Mouse (Mus musculus) liver, embryonic 14.5 days (tissue): ENCODE data around the gene Cdc34. TPM values are rescaled to one million over a fixed set of nuclear protein-coding genes. Genes with fewer than 3 reads are reported as not detected.

ENCODE experiments used
- ATAC-seq: fragments of 200-750 bp; cut with Nextera tagmentation; 2 replicates; pipeline ENCODE4 v1.8.0; 2017; ENCODE audit warnings: moderate number of reproducible peaks, mild to moderate bottlenecking, moderate library complexity; ENCODE audit not compliant: insufficient read depth
- DNase-seq, 3 experiments: peaks; one replicate each; pipeline ENCODE4 v3.0.0-alpha.2; 2012 to 2013; ENCODE audit warnings: low read depth in 3 of 3, low spot score in 3 of 3
- H3K27ac ChIP-seq: fragments of 300-500 bp; sonication (generic); 2 replicates; pipeline ENCODE4 v1.5.1; 2014; ENCODE audit warnings: moderate library complexity, mild to moderate bottlenecking, control low read depth, inconsistent platforms
- H3K27me3 ChIP-seq: fragments of 300-500 bp; sonication (generic); 2 replicates; pipeline ENCODE4 v1.6.1; 2014; ENCODE audit warnings: mild to moderate bottlenecking, low read length, moderate library complexity; ENCODE audit not compliant: control insufficient read depth, insufficient read depth
- H3K36me3 ChIP-seq: fragments of 300-500 bp; sonication (generic); replicated peaks from 2 replicates; pipeline ENCODE4 v1.6.1; 2014; ENCODE audit warnings: low read depth; ENCODE audit not compliant: control insufficient read depth, insufficient read depth
- H3K4me1 ChIP-seq, 2 experiments: fragments of 200-500 bp in 1 of 2; fragments of 300-500 bp in 1 of 2; sonication (generic) in 1 of 2; replicated peaks; 2 replicates each; pipeline ENCODE4 v1.6.1; 2012 to 2014; ENCODE audit warnings: antibody characterized with exemption in 1 of 2, inconsistent platforms in 1 of 2, low read length in 1 of 2; ENCODE audit not compliant: control insufficient read depth in 2 of 2, insufficient read depth in 2 of 2
- H3K4me2 ChIP-seq: fragments of 300-500 bp; sonication (generic); 2 replicates; pipeline ENCODE4 v1.6.1; 2014; ENCODE audit warnings: low read depth, mild to moderate bottlenecking, control low read depth, moderate library complexity
- H3K4me3 ChIP-seq, 2 experiments: fragments of 200-500 bp in 1 of 2; fragments of 300-500 bp in 1 of 2; sonication (generic) in 1 of 2; 2 replicates each; pipeline ENCODE4 v1.5.1; 2012 to 2014; ENCODE audit warnings: low read depth in 2 of 2, low read length in 2 of 2, mild to moderate bottlenecking in 2 of 2, control low read depth in 1 of 2, inconsistent platforms in 1 of 2, moderate library complexity in 1 of 2; ENCODE audit not compliant: insufficient read depth in 1 of 2
- H3K9ac ChIP-seq: fragments of 300-500 bp; sonication (generic); replicated peaks from 2 replicates; pipeline ENCODE4 v1.6.1; 2014; ENCODE audit warnings: mild to moderate bottlenecking, control low read depth, moderate library complexity
- H3K9me3 ChIP-seq: fragments of 300-500 bp; sonication (generic); 2 replicates; pipeline ENCODE4 v1.6.1; 2016; ENCODE audit warnings: low read length, mixed read lengths; ENCODE audit not compliant: control insufficient read depth
- CTCF ChIP-seq: IDR thresholded peaks from 2 replicates; pipeline ENCODE4 v1.5.1; 2016; ENCODE audit warnings: antibody characterized with exemption, low read depth, control low read depth
- EP300 ChIP-seq: IDR thresholded peaks from 2 replicates; pipeline ENCODE4 v1.6.1; 2016; ENCODE audit warnings: antibody characterized with exemption, low read depth
- WGBS: fragments of 180-500 bp; shearing (Covaris S2); extraction: QIAGEN DNeasy Blood & Tissue Kit; methylation state at CpG from one replicate; pipeline ENCODE4 v1.1.7; 2014; ENCODE audit not compliant: insufficient replicate concordance; 5-methylcytosine and 5-hydroxymethylcytosine counted together
- polyA plus RNA-seq, 2 experiments: library from polyadenylated mRNA; depleted of rRNA in 1 of 2; stranded (reverse) in 1 of 2; unstranded in 1 of 2; fragments of >200 nt; fragmentation: Nextera tagmentation in 1 of 2; extraction: Ambion mirVana in 1 of 2; gene quantifications; 2 replicates each; pipeline versions ENCODE4 v1.2.1 to v1.2.3; 2012 to 2014

The Cdc34 gene
- polyA plus RNA-seq, 2 experiments, result 115 to 127 TPM

DNA sequence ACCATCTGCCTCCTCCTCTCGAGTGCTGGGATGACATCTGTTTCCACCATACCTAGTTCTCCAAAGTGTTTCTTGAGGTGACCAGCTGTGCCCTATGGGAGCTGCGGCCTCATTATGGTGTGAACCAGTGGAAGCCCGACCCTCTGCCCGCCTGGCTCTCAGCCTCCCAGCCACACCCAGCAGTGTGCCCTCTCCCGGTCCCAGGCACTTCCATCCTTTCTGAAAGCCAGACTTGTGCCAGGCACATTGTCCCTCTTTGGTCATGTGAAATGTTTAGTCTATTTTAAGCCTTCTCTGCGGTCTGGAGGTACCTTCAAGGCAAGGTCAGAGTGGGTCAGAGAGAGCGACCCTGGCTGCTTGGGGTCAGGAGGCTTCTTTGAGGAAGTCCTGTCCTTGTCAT, 41.7 kb downstream of the Cdc34 start:
- Histone ChIP-seq H3K9ac (no peak overlapping the region), H3K36me3 (no peaks in the 10 kb centered on the region), H3K27ac (no peak overlapping the region), H3K9me3 (no peaks in the 10 kb centered on the region), H3K4me1 (no peaks in the 10 kb centered on the region), H3K4me3 (no peak overlapping the region), H3K27me3 (peaks cover 4% of the 10 kb centered on the region), H3K4me2 (no peak overlapping the region)
- ATAC-seq (no peak), DNase-seq (no peak)
- TF ChIP-seq CTCF (no peak), EP300 (no peak)
- WGBS, result 61% methylated on average over 7 of the region's 7 CpGs

DNA sequence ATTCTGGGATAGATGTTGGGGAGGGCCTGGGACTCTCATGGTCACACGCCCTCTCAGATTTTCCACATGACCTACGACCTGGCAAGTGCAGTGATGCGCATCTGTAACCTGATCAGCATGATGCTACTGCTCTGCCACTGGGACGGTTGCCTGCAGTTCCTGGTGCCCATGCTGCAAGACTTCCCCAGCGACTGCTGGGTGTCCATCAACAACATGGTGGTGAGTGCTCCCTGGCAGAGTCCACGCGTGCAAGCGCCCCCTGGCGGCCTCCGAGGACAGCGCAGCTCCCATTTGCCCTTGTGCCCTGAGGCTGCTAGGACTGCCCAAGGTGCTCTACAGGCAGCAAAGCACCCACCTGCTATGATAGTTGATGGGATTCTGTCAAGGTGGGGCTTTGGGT, 44.1 kb downstream of the Cdc34 start:
- peak; percentile 99 for TF ChIP-seq CTCF
- TF ChIP-seq EP300, result no peak
- Histone ChIP-seq H3K9ac (no peak overlapping the region), H3K27ac (no peak overlapping the region), H3K36me3 (no peaks in the 10 kb centered on the region), H3K4me2 (no peak overlapping the region), H3K4me3 (no peak overlapping the region), H3K9me3 (no peaks in the 10 kb centered on the region), H3K4me1 (no peaks in the 10 kb centered on the region), H3K27me3 (no peaks in the 10 kb centered on the region)
- no peak for ATAC-seq
- DNase-seq, result peak in 1 of 3 experiments; percentile 47
- 30% methylated on average over 11 of the region's 11 CpGs for WGBS

DNA sequence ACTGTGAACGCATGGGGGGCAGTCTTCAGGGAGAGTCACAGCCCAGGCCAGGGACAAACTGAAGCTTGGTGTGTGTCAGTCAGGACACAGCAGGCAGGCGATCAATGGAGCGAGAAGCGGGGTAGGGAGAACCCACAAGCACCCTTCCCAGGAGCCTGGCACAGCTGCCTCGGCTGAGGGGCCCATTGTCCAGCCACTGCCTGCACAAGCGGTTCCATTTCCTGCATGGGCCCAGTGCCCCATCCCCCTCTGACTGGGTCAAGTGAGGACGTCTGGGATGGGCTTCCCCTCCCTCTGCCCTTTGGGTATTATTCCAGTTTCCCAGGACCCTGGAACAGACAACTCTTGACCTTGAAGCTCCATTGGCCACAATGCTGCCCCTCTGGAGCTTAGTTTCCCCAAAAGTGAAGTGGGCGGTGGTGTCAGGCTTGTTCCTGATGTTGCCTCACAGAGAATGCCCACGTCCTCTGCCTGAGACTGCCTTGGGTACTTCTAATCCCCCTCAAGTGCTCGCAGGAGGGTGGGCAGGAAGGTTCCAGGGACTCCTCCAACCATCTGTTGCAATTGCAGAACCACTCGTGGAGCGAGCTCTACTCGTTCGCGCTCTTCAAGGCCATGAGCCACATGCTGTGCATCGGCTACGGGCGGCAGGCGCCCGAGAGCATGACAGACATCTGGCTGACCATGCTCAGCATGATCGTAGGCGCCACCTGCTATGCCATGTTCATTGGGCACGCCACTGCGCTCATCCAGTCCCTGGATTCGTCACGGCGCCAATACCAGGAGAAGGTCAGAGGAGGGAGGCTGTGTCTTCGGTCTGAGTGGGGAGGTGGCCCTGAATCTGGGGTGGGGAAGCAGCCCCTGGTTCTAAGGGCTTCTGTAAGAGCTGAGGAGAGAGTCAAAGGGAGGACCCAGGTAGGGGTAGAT, 46.6 kb downstream of the Cdc34 start:
- Histone ChIP-seq H3K36me3 (no peaks in the 10 kb centered on the region), H3K9me3 (no peaks in the 10 kb centered on the region), H3K4me3 (no peak overlapping the region), H3K4me2 (no peak overlapping the region), H3K4me1 (no peaks in the 10 kb centered on the region), H3K27me3 (no peaks in the 10 kb centered on the region), H3K9ac (no peak overlapping the region), H3K27ac (no peak overlapping the region)
- ATAC-seq (no peak), DNase-seq (no peak)
- TF ChIP-seq CTCF, result no peak
- TF ChIP-seq EP300, result no peak
- WGBS, result 57% methylated on average over 28 of the region's 28 CpGs

DNA sequence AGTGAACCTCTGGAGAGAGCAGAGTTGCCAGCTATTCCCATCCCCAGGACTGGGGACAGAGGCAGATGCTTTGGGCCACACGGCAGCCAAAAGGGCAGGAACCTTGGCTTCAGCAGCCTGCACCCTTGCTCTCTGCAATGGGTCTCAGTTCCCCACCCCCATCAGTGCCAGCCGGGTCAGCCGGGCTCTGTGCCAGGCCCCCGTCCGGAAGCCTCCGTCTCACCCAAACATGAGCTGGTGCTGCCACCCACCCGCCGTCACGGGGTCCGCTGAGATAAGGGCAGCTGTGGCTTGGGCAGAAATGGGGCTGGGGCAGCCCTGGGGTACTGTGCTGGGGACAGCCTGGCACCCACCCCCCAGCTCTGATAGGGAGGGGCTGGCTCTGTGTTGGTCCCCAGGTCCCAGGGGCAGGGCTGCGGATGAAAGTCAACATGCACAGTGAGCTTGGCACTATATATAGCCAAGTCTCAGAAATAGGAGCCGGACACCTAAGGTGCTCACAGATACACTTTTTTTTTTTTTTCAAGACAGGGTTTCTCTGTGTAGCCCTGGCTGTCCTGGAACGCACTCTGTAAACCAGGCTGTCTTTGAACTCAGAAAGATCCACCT, 47.5 kb downstream of the Cdc34 start:
- no peak overlapping the region for H3K9ac ChIP-seq
- H3K4me1 ChIP-seq, result no peaks in the 10 kb centered on the region
- 72% methylated on average over 13 of the region's 13 CpGs for WGBS
- no peak overlapping the region for H3K4me2 ChIP-seq
- TF ChIP-seq CTCF (no peak), EP300 (no peak)
- DNase-seq (no peak), ATAC-seq (no peak)
- H3K36me3 ChIP-seq, result no peaks in the 10 kb centered on the region
- H3K27ac ChIP-seq, result no peak overlapping the region
- no peak overlapping the region for H3K4me3 ChIP-seq
- H3K9me3 ChIP-seq, result no peaks in the 10 kb centered on the region
- no peaks in the 10 kb centered on the region for H3K27me3 ChIP-seq

DNA sequence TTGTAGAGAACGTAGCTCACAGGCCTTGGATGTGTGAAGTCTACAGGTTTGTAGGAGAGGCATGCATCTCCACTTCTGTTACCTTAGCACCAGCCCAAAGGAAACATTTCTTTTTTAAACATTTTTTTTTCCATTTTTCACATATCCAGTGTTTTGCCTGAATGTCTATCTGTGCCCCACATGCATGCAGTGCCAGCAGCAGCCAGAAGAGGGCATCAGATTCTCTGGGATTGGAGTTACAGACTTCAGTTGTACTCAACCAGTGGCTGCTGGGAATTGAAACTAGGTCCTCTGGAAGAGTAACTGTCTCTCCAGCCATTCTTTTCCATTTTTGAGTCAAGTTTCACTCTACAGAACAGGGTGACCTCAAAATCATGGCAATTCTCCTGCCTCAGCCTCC, 50.5 kb downstream of the Cdc34 start:
- TF ChIP-seq EP300 (no peak), CTCF (peak; percentile 79)
- Histone ChIP-seq H3K9me3 (no peaks in the 10 kb centered on the region), H3K9ac (no peak overlapping the region), H3K4me1 (no peaks in the 10 kb centered on the region), H3K27ac (no peak overlapping the region), H3K4me3 (no peak overlapping the region), H3K36me3 (no peaks in the 10 kb centered on the region; the same call in 1 of the 2 replicates), H3K4me2 (no peak overlapping the region), H3K27me3 (no peaks in the 10 kb centered on the region)
- DNase-seq (no peak), ATAC-seq (no peak)
- 79% methylated on average over 1 of the region's 1 CpGs for WGBS
